Mouse (Mus musculus): ENCODE results near the gene Coa6. TPM values are rescaled to one million over a fixed set of nuclear protein-coding genes. Genes with fewer than 3 reads are reported as not detected.
A peak's percentile ranks its signal among the peaks of the same experiment; 100 is the strongest.

Gene Coa6
- polyA plus RNA-seq (2012; ENCODE audit: insufficient read depth, insufficient read length, missing spikeins): 29.4 and 31.6 TPM in 2 replicates

DNA sequence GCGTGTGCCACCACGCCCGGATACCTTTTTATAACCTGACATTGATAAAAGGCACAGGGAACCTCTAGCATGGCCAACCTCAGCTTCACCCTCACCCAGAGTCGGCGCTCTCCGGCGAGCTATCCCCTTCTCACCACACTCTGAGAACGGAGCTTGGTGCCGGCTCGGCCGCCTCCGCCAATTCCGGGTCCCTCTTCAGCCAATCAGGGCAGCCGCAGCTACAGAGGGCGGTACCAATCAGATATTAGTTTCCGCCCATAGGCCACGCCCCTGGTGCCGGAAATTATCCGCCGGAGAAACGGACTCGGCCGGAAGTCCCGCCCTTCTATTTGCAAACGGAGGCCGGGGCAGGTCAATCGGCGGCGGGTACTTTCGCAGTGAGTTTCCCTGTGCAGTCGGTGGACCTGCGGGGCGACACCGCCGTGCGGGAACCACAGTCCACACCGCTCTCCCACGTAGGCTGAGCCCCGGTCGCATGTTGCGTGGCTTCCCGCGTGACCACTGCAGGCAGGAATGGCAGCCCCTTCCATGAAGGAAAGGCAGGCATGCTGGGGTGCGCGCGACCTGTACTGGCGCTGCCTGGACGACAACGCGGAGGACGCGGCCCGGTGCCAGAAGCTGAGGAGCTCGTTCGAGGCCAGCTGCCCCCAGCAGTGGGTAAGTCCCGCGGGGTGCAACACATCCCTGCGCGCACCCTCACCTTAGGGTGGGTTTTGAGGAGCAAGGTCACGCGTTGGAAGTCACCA is at the start of gene Coa6:
Coa6 (plus strand) TSS at position 342 of the 746 bp plus-strand sequence.
- peak within 1 kb of the TSS; percentile 32 for H3K27ac ChIP-seq (ENCODE audit: insufficient read depth, low read depth, low read length)
- peak within 1 kb of the TSS; percentile 78 for H3K4me3 ChIP-seq (ENCODE audit: insufficient read depth, low read length)
- no peak for TF ChIP-seq CTCF (IDR thresholded peaks at IDR 0.05; ENCODE audit: low read depth, low read length)
- no peak for TF ChIP-seq POLR2A (IDR thresholded peaks at IDR 0.05; ENCODE audit: borderline replicate concordance, low read depth, low read length)
- H3K4me1 ChIP-seq (ENCODE audit: control insufficient read depth, insufficient read depth, low read length): no peaks in the 10 kb centered on the region

DNA sequence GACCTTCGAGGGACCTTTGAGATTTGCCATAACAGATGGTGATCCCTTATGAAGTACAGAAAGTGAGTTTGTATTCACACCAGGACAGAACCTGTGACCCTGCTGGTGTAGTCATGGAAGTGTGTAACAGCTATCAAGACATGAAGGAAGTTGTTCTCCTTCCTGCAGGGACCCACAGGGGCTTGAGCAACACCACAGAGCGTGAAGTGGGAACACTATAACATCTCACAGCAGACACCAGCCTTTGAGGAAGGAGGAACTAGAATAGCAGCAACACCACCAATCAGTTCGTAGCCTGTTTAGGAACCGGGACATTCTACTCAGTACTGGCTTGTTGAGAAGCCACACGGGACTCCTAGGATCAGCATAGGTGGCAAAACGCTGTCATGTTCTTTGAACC is 42.7 kb upstream of the Coa6 start:
- Histone ChIP-seq H3K27ac (ENCODE audit: insufficient read depth, low read depth, low read length) (no peak overlapping the region), H3K4me3 (ENCODE audit: insufficient read depth, low read length) (no peak overlapping the region), H3K4me1 (ENCODE audit: control insufficient read depth, insufficient read depth, low read length) (no peaks in the 10 kb centered on the region)
- TF ChIP-seq CTCF (IDR thresholded peaks at IDR 0.05; ENCODE audit: low read depth, low read length) (no peak), POLR2A (IDR thresholded peaks at IDR 0.05; ENCODE audit: borderline replicate concordance, low read depth, low read length) (no peak)

DNA sequence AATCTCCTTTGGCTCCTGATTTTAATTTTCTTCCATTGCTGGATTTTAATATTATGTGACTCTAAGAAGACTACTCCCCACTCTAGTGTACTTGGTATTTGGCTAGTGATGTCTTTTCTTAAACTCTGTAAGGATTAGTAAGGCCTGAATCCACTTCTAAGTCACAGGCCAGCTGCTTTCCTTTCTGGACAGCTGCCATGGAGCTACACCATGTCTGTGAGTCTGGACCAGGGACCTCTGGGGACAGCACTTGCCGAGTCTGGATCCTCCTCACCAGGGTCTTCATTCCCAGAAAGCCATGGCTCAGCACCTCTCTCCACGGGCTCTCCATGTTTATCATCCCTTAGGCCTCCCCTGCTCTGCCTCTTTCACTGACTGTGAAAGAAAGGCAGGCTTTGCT is 42.2 kb upstream of the Coa6 start:
- Histone ChIP-seq H3K4me3 (ENCODE audit: insufficient read depth, low read length) (no peak overlapping the region), H3K4me1 (ENCODE audit: control insufficient read depth, insufficient read depth, low read length) (no peaks in the 10 kb centered on the region), H3K27ac (ENCODE audit: insufficient read depth, low read depth, low read length) (no peak overlapping the region)
- no peak for TF ChIP-seq POLR2A (IDR thresholded peaks at IDR 0.05; ENCODE audit: borderline replicate concordance, low read depth, low read length)
- no peak for TF ChIP-seq CTCF (IDR thresholded peaks at IDR 0.05; ENCODE audit: low read depth, low read length)

DNA sequence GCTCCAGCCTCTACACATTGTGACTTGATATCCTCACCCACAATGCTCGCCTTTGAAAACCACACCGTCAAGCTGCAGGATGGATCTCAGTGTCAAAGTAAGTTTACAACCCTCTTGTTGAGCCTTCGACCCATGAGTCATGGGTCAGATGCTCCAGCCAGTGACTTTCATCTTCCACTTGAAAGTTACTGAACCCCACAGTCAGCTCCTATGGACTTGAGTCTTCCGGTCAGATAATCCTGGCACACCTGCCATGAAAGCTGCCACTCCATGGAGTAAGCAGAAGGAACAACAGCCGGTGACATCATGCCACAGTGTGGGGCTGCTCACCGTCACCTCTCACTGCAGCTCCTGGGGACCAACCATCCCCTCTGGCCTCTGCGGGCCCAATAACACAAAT is 41.0 kb upstream of the Coa6 start:
- Histone ChIP-seq H3K4me3 (ENCODE audit: insufficient read depth, low read length) (no peak overlapping the region), H3K4me1 (ENCODE audit: control insufficient read depth, insufficient read depth, low read length) (no peaks in the 10 kb centered on the region), H3K27ac (ENCODE audit: insufficient read depth, low read depth, low read length) (no peak overlapping the region)
- TF ChIP-seq POLR2A (IDR thresholded peaks at IDR 0.05; ENCODE audit: borderline replicate concordance, low read depth, low read length): no peak

DNA sequence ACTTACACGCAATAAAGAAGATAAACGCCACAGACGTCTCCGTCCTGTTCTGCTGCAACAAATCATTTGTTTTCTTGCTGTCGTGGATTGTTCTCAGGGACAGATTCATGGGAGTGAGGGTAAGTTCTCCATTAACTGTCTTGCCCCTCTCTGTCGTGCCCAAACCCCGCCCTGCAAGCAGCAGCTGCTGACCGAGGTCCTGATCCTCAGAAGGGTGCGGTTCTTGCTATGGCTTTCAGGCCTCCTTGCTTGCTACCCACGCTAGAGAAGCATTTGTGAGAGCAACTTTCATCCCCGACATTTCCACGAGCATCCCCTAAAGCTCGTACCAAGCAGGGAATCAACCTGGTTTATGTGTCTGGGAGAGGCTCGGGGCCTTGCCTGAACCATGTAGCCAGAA is 40.1 kb upstream of the Coa6 start:
- TF ChIP-seq CTCF (IDR thresholded peaks at IDR 0.05; ENCODE audit: low read depth, low read length) (no peak), POLR2A (IDR thresholded peaks at IDR 0.05; ENCODE audit: borderline replicate concordance, low read depth, low read length) (no peak)
- Histone ChIP-seq H3K27ac (ENCODE audit: insufficient read depth, low read depth, low read length) (no peak overlapping the region), H3K4me3 (ENCODE audit: insufficient read depth, low read length) (no peak overlapping the region), H3K4me1 (ENCODE audit: control insufficient read depth, insufficient read depth, low read length) (no peaks in the 10 kb centered on the region)

DNA sequence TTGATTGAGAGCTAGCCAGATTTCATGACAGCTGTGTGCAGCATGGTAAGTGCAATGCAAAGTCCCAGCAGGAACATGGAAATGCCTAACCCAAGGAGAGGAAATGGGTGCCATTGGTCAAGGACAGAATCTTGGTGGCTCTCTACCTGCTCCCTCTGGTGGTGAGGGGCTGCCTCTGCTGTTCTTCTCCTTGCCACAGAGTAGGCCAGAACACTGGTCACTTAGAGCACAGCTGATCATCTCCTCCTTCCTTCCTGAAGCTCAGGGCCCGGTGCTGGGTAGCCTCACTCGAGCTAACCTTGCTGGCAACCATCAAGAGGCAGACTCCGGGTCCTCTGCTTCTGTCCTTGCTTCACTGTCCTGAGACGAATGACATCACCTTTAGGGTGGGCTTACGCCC is 39.6 kb upstream of the Coa6 start:
- H3K4me1 ChIP-seq (ENCODE audit: control insufficient read depth, insufficient read depth, low read length): no peaks in the 10 kb centered on the region
- no peak overlapping the region for H3K4me3 ChIP-seq (ENCODE audit: insufficient read depth, low read length)
- TF ChIP-seq POLR2A (IDR thresholded peaks at IDR 0.05; ENCODE audit: borderline replicate concordance, low read depth, low read length) (no peak), CTCF (IDR thresholded peaks at IDR 0.05; ENCODE audit: low read depth, low read length) (no peak)
- no peak overlapping the region for H3K27ac ChIP-seq (ENCODE audit: insufficient read depth, low read depth, low read length)

DNA sequence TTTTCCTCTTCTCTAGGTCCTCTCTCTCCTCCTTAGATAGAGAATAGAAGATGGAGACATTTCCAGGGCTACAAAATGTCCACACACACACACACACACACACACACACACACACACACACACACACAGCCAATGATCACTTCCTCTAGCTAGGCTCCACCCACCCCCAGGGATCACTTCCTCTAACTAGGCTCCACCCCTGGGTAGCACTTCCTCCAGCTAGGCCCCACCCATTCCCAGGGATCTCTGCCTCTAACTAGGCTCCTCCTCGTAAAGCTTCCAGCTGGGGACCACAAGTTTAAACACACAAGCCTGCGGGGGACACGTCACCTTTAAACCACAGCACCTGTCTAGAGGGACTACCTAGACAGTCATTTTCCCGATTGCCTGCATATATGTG is 34.7 kb upstream of the Coa6 start:
- Histone ChIP-seq H3K4me1 (ENCODE audit: control insufficient read depth, insufficient read depth, low read length) (no peaks in the 10 kb centered on the region), H3K4me3 (ENCODE audit: insufficient read depth, low read length) (no peak overlapping the region)

DNA sequence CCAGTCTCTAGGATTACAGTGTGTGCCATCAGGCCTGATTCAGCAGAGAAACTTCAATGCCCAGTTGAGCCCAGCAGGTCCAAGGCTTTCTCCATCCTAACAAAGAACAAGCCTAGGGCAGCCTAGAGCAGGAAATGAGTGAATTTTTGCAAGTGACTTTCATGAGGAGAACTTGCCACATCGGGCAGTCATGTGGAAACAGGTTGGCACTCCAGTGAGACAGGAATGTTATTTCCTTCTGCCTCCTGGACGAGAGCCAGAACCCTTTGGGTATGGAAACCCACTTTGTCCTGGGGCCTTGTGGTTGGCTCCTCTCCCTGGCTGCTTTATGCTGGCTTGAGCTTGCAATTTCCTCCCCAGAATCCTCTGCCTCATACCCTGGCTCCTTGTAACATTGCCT is 30.8 kb upstream of the Coa6 start:
- H3K4me3 ChIP-seq (ENCODE audit: insufficient read depth, low read length): no peak overlapping the region
- no peak overlapping the region for H3K27ac ChIP-seq (ENCODE audit: insufficient read depth, low read depth, low read length)
- H3K4me1 ChIP-seq (ENCODE audit: control insufficient read depth, insufficient read depth, low read length): no peaks in the 10 kb centered on the region
- TF ChIP-seq CTCF (IDR thresholded peaks at IDR 0.05; ENCODE audit: low read depth, low read length) (no peak), POLR2A (IDR thresholded peaks at IDR 0.05; ENCODE audit: borderline replicate concordance, low read depth, low read length) (no peak)

More for the DNA sequence above, 34.7 kb upstream of the Coa6 start:
- TF ChIP-seq CTCF (IDR thresholded peaks at IDR 0.05; ENCODE audit: low read depth, low read length) (no peak), POLR2A (IDR thresholded peaks at IDR 0.05; ENCODE audit: borderline replicate concordance, low read depth, low read length) (no peak)
- H3K27ac ChIP-seq (ENCODE audit: insufficient read depth, low read depth, low read length): no peak overlapping the region

DNA sequence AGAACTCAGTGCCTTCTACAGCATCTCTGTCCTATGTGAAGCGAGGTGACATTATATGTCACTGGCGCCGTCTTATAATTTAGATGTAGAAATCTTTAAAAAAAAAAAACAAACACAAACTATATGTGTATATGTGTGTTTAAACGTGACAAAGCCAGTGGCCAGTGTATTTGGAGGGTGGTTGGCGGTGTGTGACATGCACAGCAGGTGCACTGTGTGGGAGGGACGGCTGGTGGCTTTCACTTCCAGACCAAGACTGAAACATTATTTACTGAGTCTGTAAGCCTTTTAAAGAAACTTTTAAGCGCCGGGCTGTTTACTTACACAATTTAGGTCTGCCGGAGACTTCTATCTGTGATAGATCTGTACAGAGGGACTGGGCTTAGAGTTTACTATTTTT is 26.9 kb upstream of the Coa6 start:
- H3K4me1 ChIP-seq (ENCODE audit: control insufficient read depth, insufficient read depth, low read length): no peaks in the 10 kb centered on the region
- no peak overlapping the region for H3K27ac ChIP-seq (ENCODE audit: insufficient read depth, low read depth, low read length)
- no peak for TF ChIP-seq CTCF (IDR thresholded peaks at IDR 0.05; ENCODE audit: low read depth, low read length)
- no peak overlapping the region for H3K4me3 ChIP-seq (ENCODE audit: insufficient read depth, low read length)

DNA sequence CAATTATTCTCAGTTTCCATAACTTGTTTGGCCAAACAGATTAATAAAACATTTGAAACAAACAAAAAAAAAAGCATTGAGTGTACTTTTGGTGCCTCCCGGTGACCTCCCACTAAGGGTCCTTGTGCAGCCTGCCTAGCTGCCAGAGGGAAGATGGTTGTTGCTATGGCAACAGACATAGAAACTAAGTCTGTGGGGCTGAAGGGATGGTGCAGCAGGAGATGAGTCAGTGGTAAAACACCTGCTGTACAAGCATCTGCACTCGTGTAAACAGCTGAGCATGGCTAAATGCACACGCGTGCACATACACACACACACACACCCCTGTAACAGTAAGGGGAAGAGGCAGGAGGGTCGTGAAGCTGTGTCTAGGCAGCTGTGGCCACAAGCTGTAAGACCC is 26.4 kb upstream of the Coa6 start:
- H3K4me1 ChIP-seq (ENCODE audit: control insufficient read depth, insufficient read depth, low read length): no peaks in the 10 kb centered on the region
- H3K27ac ChIP-seq (ENCODE audit: insufficient read depth, low read depth, low read length): no peak overlapping the region
- no peak for TF ChIP-seq CTCF (IDR thresholded peaks at IDR 0.05; ENCODE audit: low read depth, low read length)
- no peak for TF ChIP-seq POLR2A (IDR thresholded peaks at IDR 0.05; ENCODE audit: borderline replicate concordance, low read depth, low read length)
- no peak overlapping the region for H3K4me3 ChIP-seq (ENCODE audit: insufficient read depth, low read length)

All from bone marrow macrophage, adult 2 months (primary cell).